Mouse (Mus musculus): ENCODE measurements at regions not wholly inside any gene's neighbourhood (a gene's known extent, or its start where the extent isn't known, plus 50 kb on each side); places are given as distances from the start of the nearest gene placed in this dataset.

DNA sequence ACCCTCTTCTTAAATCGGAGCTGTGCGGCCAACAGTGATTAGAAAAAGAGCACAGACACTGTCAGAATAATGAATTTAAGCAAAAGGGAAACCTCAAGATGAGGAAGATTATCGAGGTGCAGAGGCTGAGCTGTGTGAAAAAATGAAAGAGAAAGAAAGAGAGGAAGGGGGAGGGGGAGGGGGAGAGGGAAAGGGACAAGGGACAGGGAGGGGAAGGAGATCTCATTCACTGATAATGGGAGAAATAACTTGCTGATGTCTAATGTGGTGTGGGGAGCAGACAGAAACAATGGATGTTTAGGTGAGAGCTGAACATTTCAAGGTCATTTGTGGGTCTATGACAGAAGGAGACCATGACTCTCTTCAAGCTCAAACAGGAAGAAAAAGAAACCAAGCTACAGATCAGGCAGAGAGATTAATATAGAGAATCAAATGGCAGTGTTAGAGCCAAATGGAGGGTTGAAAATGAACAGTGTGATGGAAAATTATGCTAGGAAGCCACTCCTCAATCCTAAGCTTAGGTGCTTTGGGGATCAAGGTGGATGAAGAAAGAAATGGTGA lies 143.3 kb upstream of the Slco3a1 start:
- no peak for ATAC-seq (replicated peaks; ENCODE audit: low FRiP score, poor library complexity, severe bottlenecking)

DNA sequence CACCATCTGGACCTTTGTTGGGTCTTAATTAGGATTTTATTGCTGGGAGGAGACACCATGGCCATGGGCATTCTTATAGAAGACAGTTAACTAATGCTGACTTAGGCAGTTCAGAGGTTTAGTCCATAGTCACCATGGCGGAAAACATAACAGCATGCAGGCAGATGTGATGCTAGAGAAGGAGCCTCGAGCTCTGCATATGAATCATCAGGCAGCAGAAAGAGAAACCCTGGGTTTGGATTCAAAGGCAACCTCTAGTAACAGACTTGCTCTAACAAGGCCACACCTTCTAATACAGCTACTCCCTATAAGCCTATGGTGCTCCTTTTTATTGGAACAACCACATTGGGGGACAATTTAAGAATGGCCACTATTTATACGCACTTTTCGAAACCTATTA lies 141.7 kb upstream of the Slco3a1 start:
- no peak for ATAC-seq (replicated peaks; ENCODE audit: low FRiP score, poor library complexity, severe bottlenecking)

- ATAC-seq (replicated peaks; ENCODE audit: low FRiP score, poor library complexity, severe bottlenecking) = no peak
Observed at GRCm38 (mm10) chr7:74693049-74693448, 138.5 kb upstream of the Slco3a1 start.

GRCm38 (mm10) chr7:74690706-74691105 lies 136.1 kb upstream of the Slco3a1 start:
- ATAC-seq (replicated peaks; ENCODE audit: low FRiP score, poor library complexity, severe bottlenecking) = no peak

DNA sequence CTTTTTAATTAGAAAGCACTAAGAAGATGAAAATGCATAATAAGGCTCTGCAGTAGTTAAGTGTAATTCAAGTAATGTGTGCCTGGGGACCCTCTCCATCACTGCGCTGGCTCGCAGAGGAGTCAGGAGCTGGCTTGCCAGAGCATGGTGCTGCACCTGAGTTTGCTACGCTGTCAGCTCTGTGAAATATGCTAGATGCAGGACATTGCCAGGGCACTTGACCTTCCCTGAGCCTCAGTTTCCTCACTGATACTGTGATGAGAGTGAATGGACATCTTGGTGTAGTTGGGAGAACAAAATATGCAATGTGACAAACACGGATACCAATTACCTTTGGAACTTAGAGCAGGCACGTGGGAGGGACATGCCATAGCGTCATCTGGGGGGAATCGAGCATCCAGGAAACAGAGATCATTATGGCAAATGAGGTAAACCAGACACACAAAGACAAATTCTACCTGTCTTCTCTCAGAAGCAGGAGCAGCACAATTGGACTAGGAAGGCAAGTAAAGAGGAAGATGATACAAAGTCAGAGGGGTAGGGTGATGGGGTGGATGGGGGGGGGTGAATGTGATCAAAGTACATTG lies 133.6 kb upstream of the Slco3a1 start:
- ATAC-seq (replicated peaks; ENCODE audit: low FRiP score, poor library complexity, severe bottlenecking) = no peak

- no peak for ATAC-seq (replicated peaks; ENCODE audit: low FRiP score, poor library complexity, severe bottlenecking)
Observed at GRCm38 (mm10) chr7:74687303-74688115, 132.9 kb upstream of the Slco3a1 start.

DNA sequence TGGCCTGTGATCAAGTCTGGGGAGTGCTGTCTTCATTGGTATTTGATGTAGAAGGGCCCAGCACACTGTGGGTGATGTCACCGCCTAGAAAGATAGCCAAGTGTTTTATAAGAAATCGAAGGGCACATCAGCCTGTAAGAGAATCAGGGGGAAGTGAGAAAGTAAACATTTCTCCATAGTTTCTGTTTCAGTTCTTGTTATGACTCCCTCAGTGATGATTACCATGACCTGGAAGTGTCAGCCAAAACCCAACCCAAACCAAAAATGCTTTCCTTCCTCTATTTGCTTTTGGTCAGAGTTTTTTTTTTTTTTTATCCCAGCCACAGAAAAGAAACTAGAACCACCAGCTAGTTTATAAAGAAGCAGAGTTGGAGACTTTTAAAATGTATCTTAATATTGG lies 129.4 kb upstream of the Slco3a1 start:
- ATAC-seq (replicated peaks; ENCODE audit: low FRiP score, poor library complexity, severe bottlenecking) = no peak

- ATAC-seq (replicated peaks; ENCODE audit: low FRiP score, poor library complexity, severe bottlenecking) = no peak
Observed at GRCm38 (mm10) chr7:74673626-74674295, 119.2 kb upstream of the Slco3a1 start.

- no peak for ATAC-seq (replicated peaks; ENCODE audit: low FRiP score, poor library complexity, severe bottlenecking)
Observed at GRCm38 (mm10) chr7:74669110-74669509, 114.5 kb upstream of the Slco3a1 start.

DNA sequence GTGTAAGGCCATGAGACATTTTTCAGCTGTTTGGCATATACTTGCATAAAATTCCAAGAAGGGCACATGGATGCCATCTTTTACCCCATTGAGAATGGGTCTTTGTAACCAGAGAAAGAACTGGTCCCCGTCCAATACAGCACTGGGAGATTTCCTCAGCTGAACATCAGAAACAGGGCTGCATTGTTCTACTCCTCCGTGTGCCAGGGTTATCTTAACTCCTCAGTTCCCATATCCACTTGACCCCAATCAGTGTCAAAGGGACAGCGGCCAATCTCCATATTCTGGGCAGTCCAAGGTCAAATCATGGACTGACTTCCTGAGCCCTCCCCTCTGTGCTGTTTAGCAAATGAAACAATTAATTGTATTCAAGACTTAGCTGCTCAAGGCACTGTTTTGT lies 112.5 kb upstream of the Slco3a1 start:
- ATAC-seq (replicated peaks; ENCODE audit: low FRiP score, poor library complexity, severe bottlenecking) = no peak

- ATAC-seq (replicated peaks; ENCODE audit: low FRiP score, poor library complexity, severe bottlenecking) = no peak
Observed at GRCm38 (mm10) chr7:74663820-74664219, 109.2 kb upstream of the Slco3a1 start.

GRCm38 (mm10) chr7:74647310-74647709 lies 92.7 kb upstream of the Slco3a1 start:
- ATAC-seq (replicated peaks; ENCODE audit: low FRiP score, poor library complexity, severe bottlenecking) = no peak

- ATAC-seq (replicated peaks; ENCODE audit: low FRiP score, poor library complexity, severe bottlenecking) = no peak
Observed at GRCm38 (mm10) chr7:74640171-74640570, 85.6 kb upstream of the Slco3a1 start.

GRCm38 (mm10) chr7:74632217-74632616 lies 77.6 kb upstream of the Slco3a1 start:
- no peak for ATAC-seq (replicated peaks; ENCODE audit: low FRiP score, poor library complexity, severe bottlenecking)

- no peak for ATAC-seq (replicated peaks; ENCODE audit: low FRiP score, poor library complexity, severe bottlenecking)
Observed at GRCm38 (mm10) chr7:74628799-74629468, 74.4 kb upstream of the Slco3a1 start.

Measured in erythroblast, adult 5-6 weeks (primary cell).